Comparison of ENCODE assay signal across 27 mouse cellular contexts in genomic region chr4:64755986-64756385, GRCm38 (mm10).
DNase-seq lines count a peak whose midpoint lies in the region; ATAC-seq lines count a peak whose summit lies in the region.
"Had no signal": no experiment of that assay in that cellular context is flagged by ENCODE, and none has a peak within 500 bp of the region (broad histone marks: within the 10 kb centered on the region; RNA-seq: fewer than 3 reads in every experiment).

No protein-coding gene starts in this region.

- 78% methylated on average over 4 of the region's 4 CpGs for WGBS in hindbrain, embryonic 10.5 days
- 82% methylated on average over 4 of the region's 4 CpGs for WGBS in hindbrain, embryonic 13.5 days
- WGBS in midbrain, embryonic 14.5 days: 84% methylated on average over 4 of the region's 4 CpGs
- WGBS in midbrain, embryonic 13.5 days: 84% methylated on average over 4 of the region's 4 CpGs
- WGBS in embryonic facial prominence, embryonic 11.5 days: 42% methylated on average over 4 of the region's 4 CpGs

- H3K27ac ChIP-seq in hindbrain, embryonic 10.5 days: no peak overlapping the region
- H3K27ac ChIP-seq in hindbrain, embryonic 13.5 days: no peak overlapping the region
- no peak overlapping the region for H3K27ac ChIP-seq in midbrain, embryonic 14.5 days (replicated peaks; ENCODE audit: low read depth, low read length)
- H3K27ac ChIP-seq in midbrain, embryonic 13.5 days: no peak overlapping the region
- H3K27ac ChIP-seq in embryonic facial prominence, embryonic 11.5 days (replicated peaks; ENCODE audit: low read depth, low read length): no peak overlapping the region
- H3K27ac ChIP-seq: embryonic facial prominence, embryonic 12.5 days; forebrain, embryonic 13.5 days; gastrocnemius, adult 2 months; heart, embryonic 15.5 days; hindbrain, postnatal 0 days; liver, embryonic 15.5 days; lung, embryonic 15.5 days had no signal

- no peaks in the 10 kb centered on the region for H3K27me3 ChIP-seq in hindbrain, embryonic 10.5 days (ENCODE audit: insufficient read depth, poor library complexity, severe bottlenecking)
- no peaks in the 10 kb centered on the region for H3K27me3 ChIP-seq in hindbrain, embryonic 13.5 days
- H3K27me3 ChIP-seq in midbrain, embryonic 14.5 days (ENCODE audit: control insufficient read depth, insufficient read depth, low read length): no peaks in the 10 kb centered on the region
- H3K27me3 ChIP-seq in midbrain, embryonic 13.5 days: no peaks in the 10 kb centered on the region
- H3K27me3 ChIP-seq in embryonic facial prominence, embryonic 11.5 days (ENCODE audit: control insufficient read depth, insufficient read depth, low read length): no peaks in the 10 kb centered on the region
- H3K27me3 ChIP-seq: CH12.LX; embryonic facial prominence, embryonic 12.5 days; forebrain, embryonic 13.5 days; heart, embryonic 15.5 days; liver, embryonic 15.5 days; lung, embryonic 15.5 days; megakaryocyte, embryonic 14.5 days had no signal

- no peak overlapping the region for H3K4me2 ChIP-seq in hindbrain, embryonic 13.5 days
- no peak overlapping the region for H3K4me2 ChIP-seq in midbrain, embryonic 14.5 days (ENCODE audit: low read length)
- no peak overlapping the region for H3K4me2 ChIP-seq in midbrain, embryonic 13.5 days (replicated peaks)
- no peak overlapping the region for H3K4me2 ChIP-seq in embryonic facial prominence, embryonic 11.5 days (ENCODE audit: low read depth, low read length)
- H3K4me2 ChIP-seq: embryonic facial prominence, embryonic 12.5 days; forebrain, embryonic 13.5 days; heart, embryonic 15.5 days; liver, embryonic 15.5 days; lung, embryonic 15.5 days had no signal

- no peaks in the 10 kb centered on the region for H3K36me3 ChIP-seq in hindbrain, embryonic 10.5 days
- H3K36me3 ChIP-seq in hindbrain, embryonic 13.5 days: no peaks in the 10 kb centered on the region
- H3K36me3 ChIP-seq in midbrain, embryonic 14.5 days (ENCODE audit: control insufficient read depth, insufficient read depth, low read length): no peaks in the 10 kb centered on the region
- H3K36me3 ChIP-seq in midbrain, embryonic 13.5 days: no peaks in the 10 kb centered on the region
- no peaks in the 10 kb centered on the region for H3K36me3 ChIP-seq in embryonic facial prominence, embryonic 11.5 days (replicated peaks; ENCODE audit: control insufficient read depth, insufficient read depth, low read depth, low read length)
- H3K36me3 ChIP-seq: embryonic facial prominence, embryonic 12.5 days; G1E; heart, embryonic 15.5 days; liver, embryonic 15.5 days; lung, embryonic 15.5 days had no signal

- H3K9me3 ChIP-seq in hindbrain, embryonic 10.5 days: no peaks in the 10 kb centered on the region
- H3K9me3 ChIP-seq in hindbrain, embryonic 13.5 days: no peaks in the 10 kb centered on the region
- H3K9me3 ChIP-seq in midbrain, embryonic 14.5 days (ENCODE audit: control insufficient read depth, low read length): no peaks in the 10 kb centered on the region
- no peaks in the 10 kb centered on the region for H3K9me3 ChIP-seq in midbrain, embryonic 13.5 days
- no peaks in the 10 kb centered on the region for H3K9me3 ChIP-seq in embryonic facial prominence, embryonic 11.5 days (replicated peaks; ENCODE audit: control insufficient read depth, low read length)
- H3K9me3 ChIP-seq: embryonic facial prominence, embryonic 12.5 days; forebrain, embryonic 13.5 days; heart, embryonic 15.5 days; liver, embryonic 15.5 days; lung, embryonic 15.5 days had no signal

- H3K4me1 ChIP-seq in hindbrain, embryonic 10.5 days (replicated peaks): no peaks in the 10 kb centered on the region
- no peaks in the 10 kb centered on the region for H3K4me1 ChIP-seq in hindbrain, embryonic 13.5 days (replicated peaks)
- H3K4me1 ChIP-seq in midbrain, embryonic 14.5 days (ENCODE audit: control insufficient read depth, insufficient read depth, low read length): no peaks in the 10 kb centered on the region
- no peaks in the 10 kb centered on the region for H3K4me1 ChIP-seq in midbrain, embryonic 13.5 days (replicated peaks)
- H3K4me1 ChIP-seq in embryonic facial prominence, embryonic 11.5 days (ENCODE audit: control insufficient read depth, insufficient read depth, low read length): no peaks in the 10 kb centered on the region
- H3K4me1 ChIP-seq: forebrain, embryonic 13.5 days; heart, embryonic 15.5 days; liver, embryonic 15.5 days; lung, embryonic 15.5 days; megakaryocyte, embryonic 14.5 days had no signal

- DNase-seq in hindbrain, embryonic 10.5 days (ENCODE audit: low spot score): peak; percentile 6
- peak; percentile 4 for DNase-seq in midbrain, embryonic 14.5 days
- DNase-seq in embryonic facial prominence, embryonic 11.5 days (ENCODE audit: low spot score): peak; percentile 70
- peak; percentile 23 for DNase-seq in mesoderm, embryonic 11.5 days (ENCODE audit: low read depth, low spot score)
- DNase-seq in left cerebral cortex, postnatal 14 days (ENCODE audit: low spot score in 2 of 2): no peak
- DNase-seq in spleen, postnatal 36 days (ENCODE audit: low spot score in 2 of 2): no peak
- DNase-seq: adrenal gland, adult 8-10 months; cerebellum, adult 18-20 months; cerebellum, postnatal 14 days; gastrocnemius, adult 2 months; heart, postnatal 36 days; liver; lung, postnatal 36 days; thymus, postnatal 25 days had no signal

- H3K9ac ChIP-seq in hindbrain, embryonic 13.5 days: no peak overlapping the region
- no peak overlapping the region for H3K9ac ChIP-seq in midbrain, embryonic 14.5 days (replicated peaks; ENCODE audit: low read length)
- no peak overlapping the region for H3K9ac ChIP-seq in midbrain, embryonic 13.5 days (replicated peaks)
- H3K9ac ChIP-seq in embryonic facial prominence, embryonic 11.5 days (replicated peaks; ENCODE audit: low read length): no peak overlapping the region
- H3K9ac ChIP-seq: embryonic facial prominence, embryonic 12.5 days; forebrain, embryonic 13.5 days; heart, embryonic 15.5 days; liver, embryonic 15.5 days; lung, embryonic 15.5 days had no signal

- no peak for ATAC-seq in hindbrain, embryonic 13.5 days (ENCODE audit: low FRiP score)
- no peak for ATAC-seq in midbrain, embryonic 14.5 days (ENCODE audit: low FRiP score, low TSS enrichment)
- no peak for ATAC-seq in midbrain, embryonic 13.5 days
- ATAC-seq in embryonic facial prominence, embryonic 11.5 days (replicated peaks; ENCODE audit: insufficient number of reproducible peaks, low FRiP score, low TSS enrichment, low read depth): no peak
- ATAC-seq: forebrain, embryonic 13.5 days; hindbrain, postnatal 0 days; intestine, embryonic 16.5 days had no signal

- intact Hi-C loops in left cerebral cortex, postnatal 14 days (cut with DNase I): no loop called here

- H3K4me3 ChIP-seq in hindbrain, embryonic 10.5 days: no peak overlapping the region
- H3K4me3 ChIP-seq in hindbrain, embryonic 13.5 days: no peak overlapping the region
- H3K4me3 ChIP-seq in midbrain, embryonic 14.5 days (replicated peaks; ENCODE audit: low read depth, low read length): no peak overlapping the region
- H3K4me3 ChIP-seq in midbrain, embryonic 13.5 days (replicated peaks): no peak overlapping the region
- H3K4me3 ChIP-seq in embryonic facial prominence, embryonic 11.5 days (ENCODE audit: low read depth, low read length): no peak overlapping the region
- H3K4me3 ChIP-seq: embryonic facial prominence, embryonic 12.5 days; erythroblast, embryonic 14.5 days; forebrain, embryonic 13.5 days; gastrocnemius, adult 2 months; heart, embryonic 15.5 days; liver, embryonic 15.5 days; lung, embryonic 15.5 days; megakaryocyte, embryonic 14.5 days had no signal

Comparison
In these comparisons a context has a peak if more than half of its experiments do, and no peak if none do; other contexts are left out.
1. DNase-seq: peak in hindbrain, embryonic 10.5 days (single experiment), midbrain, embryonic 14.5 days (single experiment), embryonic facial prominence, embryonic 11.5 days (single experiment) and mesoderm, embryonic 11.5 days (single experiment); none in left cerebral cortex, postnatal 14 days (0 of 2) and spleen, postnatal 36 days (0 of 2).